Mouse (Mus musculus) urinary bladder, postnatal 4 days (tissue): Measurements from ENCODE around the gene Il27ra.
A peak's percentile ranks its signal among the peaks of the same experiment; 100 is the strongest.

Source experiments
- DNase-seq, 2 experiments: peaks; one replicate each; pipeline ENCODE4 v3.0.0; 2021 to 2022; ENCODE audit warnings: low spot score in 2 of 2

The Il27ra gene

DNA sequence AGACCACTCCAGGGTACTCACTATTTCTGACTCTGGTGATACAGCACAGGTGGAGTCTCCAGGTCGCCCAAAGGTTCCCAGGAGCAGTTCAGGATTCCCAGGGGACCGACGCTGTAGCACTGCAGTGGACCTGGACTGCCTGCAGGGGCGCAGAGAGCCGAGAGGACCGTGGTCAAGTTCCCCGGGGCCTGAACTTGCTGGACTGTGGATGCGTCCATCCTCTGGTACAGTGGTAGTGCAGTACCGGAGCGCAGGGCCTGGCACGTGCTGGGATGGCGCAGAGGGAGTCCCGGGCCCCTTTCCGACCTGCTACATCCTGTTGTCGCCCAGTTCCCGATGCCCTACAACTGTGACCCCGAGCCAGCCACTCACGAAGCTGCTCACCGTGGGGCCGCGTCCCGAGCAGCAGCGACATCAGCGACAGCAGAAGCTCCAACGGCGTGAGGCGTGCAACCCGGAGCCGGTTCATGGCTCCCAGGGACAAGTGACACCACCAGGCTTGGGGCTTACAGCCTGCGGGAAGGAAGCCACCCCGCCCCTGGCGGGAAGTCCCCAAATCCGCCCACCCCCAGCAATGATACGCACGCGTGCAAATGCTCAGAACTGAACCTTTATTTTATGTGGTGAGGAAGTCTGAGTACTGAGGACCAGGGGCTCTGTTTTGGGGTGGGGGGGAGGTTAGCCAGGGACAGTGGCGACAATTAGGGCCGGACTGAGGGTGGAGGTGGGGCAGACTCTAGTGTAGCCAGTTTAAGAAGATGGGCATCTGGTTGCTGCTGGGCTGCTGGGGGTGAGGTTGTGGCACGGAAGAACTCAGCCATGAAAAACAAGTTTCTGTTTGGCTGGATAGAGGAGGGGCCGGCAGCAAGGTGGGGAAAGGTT lies at the start of gene Il27ra:
Gene Il27ra (minus strand): TSS at position 524 of the 882 bp plus-strand sequence.
- DNase-seq, result peak; percentile 49 to 76

DNA sequence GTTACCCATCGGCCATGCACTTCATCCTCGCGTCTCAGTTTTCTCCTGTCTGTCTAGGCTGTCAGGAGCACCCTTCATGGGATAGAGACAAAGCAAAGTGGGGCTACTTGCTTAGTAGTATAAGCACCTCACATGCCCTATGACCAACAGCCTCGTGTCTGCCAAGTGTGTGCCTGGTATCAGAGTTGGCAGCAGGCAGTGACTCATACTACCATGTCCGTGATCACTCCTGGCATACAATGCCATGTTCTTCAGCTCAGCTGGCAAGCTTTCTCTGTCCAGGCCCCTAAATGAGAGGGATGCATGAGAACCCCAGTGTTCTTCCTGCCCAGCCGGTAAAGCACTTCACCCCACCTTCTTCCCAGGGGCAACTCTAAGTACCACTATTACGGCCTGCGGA lies 48.2 kb upstream of the Il27ra start:
- no peak for DNase-seq

DNA sequence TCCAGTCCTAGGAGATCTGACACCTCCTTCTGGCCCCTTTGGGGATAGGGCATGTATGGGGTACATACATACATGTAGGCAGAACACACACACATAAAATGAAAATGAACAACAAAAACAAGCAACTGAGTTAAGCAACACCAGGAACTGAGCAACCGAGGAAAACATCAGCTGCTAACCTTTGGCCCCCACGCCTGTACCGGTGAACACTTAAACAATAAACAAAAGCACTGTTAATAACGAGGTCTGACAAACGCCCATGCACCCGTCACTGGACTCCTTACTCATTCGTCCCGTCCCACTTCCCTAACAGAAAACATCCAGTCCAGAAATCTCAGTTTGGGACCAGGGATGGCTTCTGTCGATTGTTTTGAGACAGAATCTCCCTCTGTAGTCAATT lies 46.9 kb upstream of the Il27ra start:
- DNase-seq, result no peak

DNA sequence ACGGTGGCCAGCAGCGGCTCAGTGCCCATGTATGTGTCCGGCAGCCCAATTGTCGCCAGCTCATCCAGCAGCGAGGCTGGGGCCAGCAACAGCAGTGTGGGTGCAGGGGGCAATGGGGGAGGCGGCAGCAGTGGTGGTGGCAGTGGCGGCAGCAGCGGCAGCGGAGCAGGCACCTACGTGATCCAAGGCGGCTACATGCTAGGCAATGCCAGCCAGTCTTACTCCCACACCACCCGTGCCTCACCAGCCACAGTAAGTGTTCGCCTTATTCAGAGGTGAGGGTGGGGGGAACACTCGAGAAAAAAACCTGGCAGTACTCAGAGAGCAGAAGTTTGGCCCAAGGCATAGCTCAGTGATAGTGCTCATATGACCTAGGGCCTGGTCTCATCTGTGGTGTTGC lies 45.4 kb upstream of the Il27ra start:
- DNase-seq, result no peak

DNA sequence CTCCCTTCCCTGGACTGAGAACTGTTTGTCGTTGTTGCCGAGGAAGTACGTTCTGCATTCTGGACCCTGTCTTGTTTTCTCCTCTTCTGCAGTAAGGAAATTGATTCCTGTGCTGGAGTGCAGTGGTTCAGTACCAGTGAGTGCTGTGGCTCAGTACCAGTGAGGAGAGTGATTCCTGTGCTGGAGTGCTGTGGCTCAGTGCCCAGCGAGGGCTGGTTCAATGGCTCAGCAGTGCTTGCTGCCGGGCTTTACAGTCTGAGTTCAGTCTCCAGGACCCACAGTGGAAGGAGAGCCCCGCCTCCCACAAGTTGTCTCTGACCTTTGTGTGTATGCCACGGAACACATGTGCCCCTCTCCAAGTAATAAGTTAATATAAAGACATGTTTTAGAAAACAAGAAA lies 44.8 kb upstream of the Il27ra start:
- no peak for DNase-seq

DNA sequence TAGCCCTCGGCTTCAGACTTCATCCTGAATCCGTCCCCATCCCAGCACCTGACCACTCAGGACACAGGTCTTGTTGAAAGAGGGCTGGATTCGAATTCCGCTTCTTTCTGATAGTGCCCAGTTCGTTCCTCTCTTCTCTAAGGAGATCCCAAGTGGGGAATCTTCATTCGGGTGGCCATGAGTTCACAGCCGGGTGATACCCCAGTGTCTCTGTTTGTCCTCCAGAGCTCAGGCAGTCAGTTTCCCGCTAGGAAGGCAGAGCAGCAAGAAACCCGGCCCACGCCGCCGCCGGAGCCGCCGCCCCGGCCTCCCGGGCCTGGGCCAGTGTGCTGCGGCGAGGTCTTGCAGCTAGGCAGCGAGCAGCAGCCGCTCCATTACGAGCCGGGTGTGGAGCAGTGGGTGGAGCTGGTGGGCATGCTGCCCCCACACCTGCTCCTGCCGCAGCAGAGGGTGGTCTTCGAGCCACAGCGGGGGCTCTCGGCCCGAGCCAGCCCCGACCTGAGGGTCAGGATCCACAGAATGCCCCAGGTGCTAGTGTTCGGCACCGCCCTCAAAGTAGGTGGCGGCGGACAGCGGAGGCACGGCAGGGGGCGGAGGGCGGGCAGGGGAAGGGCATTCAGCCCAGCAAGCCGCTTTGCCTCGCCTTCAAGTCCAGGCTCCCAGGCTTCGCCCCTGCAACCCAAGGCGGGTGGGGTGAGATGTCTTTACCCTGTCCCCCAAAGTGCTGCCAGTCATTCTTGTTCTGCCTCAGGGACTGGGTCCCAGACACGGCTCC lies 42.1 kb upstream of the Il27ra start:
- no peak for DNase-seq

DNA sequence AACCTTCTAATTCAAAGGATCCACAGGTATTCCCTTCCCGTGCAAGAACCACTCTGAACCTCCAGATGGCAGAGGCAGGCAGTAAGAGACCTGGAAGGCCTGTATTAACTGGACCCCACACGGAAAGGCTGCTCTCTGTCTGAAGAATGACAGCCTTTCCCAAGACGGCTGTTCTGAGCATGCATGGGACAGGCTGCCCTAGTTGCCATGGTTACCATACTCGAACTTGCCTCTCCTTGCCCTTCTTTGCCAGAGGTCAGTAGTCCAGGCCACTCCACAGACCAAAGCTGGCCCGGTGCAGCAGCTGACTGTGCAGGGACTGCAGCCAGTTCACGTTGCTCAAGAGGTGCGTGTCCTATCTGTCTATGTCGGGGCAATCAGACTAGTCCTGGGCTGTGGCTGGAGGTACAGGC lies 41.4 kb upstream of the Il27ra start:
- DNase-seq, result no peak

DNA sequence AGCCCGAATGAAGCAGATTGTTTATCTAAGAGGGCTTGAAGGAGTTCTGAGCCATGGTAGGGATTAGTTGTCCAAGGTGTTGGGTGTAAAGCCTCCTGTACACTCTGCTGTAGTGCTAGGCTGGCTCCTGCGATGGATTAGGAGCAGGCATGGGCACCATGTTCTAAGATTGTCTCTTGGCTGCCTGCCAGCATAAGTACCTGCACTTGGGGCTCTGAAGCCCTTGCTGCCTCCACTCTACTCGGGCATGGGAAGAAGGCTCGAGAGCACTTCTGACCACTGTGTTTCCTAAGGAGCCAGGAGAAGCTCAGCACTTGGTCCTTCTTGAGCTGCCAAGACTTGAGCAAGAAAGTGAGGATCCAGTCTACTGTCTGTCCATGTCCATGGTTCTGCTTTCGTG lies 36.8 kb upstream of the Il27ra start:
- DNase-seq, result no peak

DNA sequence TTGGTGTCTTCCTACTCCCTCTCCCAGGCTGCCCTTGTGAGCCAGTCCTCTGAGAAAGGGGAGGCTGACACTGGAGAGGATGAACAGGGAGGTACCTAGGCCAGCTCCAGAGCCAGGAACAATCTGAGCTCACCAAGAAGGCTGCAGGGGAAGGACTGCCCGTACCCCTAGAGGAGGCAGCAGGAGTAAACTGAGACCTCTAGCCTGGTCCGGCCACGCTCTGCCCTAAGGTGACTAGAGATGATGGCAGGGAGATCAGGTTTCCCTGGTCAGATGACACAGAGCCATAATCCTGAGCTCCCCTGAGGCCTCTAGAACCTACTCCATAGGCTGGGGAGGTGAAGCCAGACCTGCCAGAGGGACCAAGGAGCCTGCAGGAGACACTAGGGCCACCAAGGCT lies 34.5 kb upstream of the Il27ra start:
- DNase-seq, result no peak

DNA sequence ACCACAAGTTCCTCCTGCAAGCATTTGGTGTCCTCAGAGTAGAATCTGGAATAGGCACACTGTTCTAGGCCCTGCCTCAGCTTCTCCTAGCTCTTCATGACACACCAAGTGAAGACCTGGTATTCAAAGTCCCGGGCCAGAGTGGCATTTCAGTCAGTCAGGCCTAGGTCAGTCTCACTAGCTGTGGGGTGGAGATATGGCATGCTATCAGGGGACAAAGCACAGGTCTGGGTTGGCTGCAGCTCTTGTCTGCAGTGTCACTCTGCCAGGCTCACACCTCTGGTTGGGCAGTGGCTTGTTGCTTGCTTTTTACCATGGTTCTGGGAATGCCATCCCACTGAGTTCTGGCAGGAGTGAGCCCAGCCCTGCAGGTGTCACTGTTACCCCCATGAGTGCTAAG lies 34.0 kb upstream of the Il27ra start:
- DNase-seq, result no peak

DNA sequence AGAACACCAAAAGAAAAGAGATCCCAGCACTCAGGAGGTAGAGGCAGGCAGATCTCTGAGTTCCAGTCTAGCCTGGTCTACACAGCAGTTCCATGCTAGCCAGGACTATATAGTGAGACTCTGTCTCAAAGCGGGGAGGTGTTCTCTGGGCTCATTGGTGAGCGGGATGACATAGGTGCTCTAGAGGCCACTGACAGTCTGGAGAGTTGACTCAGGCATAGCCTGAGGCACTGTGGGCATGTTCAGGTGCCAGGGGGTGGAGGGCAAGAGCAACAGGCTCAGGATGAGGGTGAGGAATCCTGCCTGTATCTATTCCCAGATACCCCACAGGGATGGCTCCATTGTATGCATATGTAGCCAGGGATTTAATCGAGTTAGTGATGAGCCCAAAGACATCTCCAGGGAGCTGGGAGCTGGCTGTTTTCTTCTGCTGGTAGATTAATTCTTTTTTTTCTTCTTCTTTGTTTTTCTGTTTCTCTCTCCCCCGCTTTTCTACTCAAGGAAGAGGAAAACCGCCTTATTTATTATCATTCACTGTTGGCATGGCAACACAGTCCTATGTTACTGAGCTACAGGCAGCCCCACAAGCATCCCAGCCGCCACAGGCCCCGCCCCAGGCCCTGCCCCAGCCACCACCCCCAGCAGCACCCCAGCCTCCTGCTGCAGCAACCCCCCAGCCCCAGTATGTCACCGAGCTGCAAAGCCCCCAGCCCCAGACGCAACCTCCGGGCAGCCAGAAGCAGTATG lies 31.0 kb upstream of the Il27ra start:
- DNase-seq, result no peak

DNA sequence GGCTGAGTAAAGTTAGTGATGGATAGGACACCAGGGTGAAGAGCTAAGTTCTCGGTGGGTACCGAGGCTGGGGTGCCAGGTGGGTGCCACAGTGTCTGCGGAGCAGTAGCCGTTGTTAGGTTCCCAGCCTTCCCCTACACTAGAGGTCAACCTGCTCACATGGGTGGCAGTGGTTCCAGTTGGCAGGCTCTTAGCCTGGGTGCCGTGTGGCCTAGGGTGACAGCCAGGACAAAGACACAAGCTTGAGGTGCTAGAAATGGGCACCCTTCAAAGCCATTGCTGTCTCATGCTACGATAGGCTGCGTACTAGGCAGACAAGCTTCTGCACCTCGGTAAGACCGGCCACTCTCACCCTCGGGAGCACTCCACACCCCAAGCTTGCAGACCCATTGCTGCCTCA lies 29.9 kb upstream of the Il27ra start:
- DNase-seq, result no peak

DNA sequence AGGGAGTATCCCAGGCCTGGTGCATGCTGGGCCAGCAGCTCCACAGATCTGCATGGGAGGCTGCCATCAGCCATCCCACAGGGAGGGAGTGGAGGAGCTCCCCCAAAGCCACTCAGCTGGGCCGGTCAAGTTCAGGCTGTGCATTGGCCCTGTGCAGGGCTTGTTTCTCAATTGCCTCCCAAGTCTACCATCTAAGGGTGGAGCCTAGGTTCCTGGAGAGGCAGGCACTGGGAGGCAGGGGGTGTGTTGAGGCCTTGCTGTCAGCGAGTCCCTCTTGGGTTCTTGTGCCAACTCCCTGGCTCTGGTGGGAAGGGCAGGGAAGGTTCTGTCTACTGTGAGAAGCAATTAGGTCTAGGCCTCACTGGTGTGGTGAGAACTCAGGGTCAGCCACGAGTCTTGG lies 29.5 kb upstream of the Il27ra start:
- DNase-seq, result no peak

DNA sequence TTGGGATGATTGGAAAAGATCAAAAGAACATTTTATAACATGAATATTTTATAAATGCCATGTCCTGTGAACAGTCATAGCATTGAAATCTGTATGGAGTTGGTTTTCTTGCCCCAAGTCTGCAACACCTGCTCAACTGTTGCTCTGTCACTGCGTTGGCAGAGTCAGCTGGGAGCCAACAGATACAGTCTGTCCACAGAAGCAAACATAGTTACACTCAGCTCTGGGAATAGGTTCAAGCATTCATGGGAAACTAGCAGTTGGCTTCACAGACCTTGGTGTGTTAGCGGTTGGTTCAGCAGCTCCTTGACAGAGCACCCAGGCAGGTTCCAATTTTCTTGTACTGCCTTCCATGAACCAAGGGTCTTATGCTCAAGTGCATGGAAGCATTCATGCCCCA lies 28.3 kb upstream of the Il27ra start:
- no peak for DNase-seq

DNA sequence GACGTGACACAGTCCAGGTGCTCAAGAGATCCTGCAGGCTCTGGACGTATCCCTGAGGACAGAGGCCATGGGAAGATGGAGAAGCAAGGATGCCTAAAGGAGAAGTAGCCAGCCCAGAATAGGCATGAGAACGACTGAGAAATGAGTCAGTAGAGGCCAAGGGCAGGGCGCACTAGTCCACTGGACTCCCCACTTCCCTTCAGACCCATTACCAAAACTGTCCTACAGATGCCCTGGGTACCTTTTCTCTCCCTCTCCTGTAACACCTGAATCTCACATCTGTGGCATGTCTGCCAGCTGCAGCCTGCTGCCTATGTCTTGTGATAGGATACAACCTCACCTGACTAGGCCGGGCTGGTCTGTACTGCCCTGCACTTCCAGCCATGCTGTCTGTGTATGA lies 27.9 kb upstream of the Il27ra start:
- DNase-seq, result no peak

DNA sequence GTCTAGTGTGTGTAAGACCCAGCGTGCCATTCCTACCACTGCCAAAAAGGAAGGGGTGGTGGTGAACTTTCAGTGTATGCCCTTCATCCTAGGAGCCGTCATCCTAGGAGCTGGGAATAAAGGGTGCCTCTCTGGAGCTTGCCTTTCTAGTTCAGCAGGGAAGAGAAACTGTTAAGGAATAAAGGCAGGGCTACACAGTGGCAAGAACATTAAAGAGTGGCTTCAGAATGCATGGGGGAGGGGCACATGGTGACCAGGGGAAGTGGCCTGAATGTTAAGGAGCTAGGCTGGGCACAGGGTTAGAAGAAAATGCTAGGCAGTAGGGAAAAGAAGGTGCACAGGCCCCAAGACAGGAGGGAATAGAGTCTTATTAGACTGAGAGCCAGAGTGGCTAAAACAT lies 27.4 kb upstream of the Il27ra start:
- no peak for DNase-seq

DNA sequence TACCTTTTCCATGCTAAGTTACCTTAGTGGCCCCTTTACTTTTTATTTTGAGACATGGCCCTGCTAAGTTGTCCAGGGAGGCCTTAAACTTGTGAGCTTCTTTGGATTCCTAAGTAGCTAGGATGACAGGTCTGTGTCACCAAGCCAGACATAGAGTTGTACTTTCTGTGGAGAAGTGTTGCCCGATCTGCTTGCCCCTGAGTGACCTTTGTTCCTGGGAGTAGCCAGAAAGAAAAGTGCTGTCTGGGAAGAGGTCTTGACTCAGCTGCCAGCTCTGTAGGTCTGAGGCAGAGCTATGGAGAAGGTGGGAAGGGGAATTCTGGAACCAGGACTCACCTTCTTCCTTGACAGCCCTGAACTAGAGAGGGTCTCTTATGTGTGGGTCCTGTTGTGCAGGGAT lies 26.8 kb upstream of the Il27ra start:
- DNase-seq, result no peak

DNA sequence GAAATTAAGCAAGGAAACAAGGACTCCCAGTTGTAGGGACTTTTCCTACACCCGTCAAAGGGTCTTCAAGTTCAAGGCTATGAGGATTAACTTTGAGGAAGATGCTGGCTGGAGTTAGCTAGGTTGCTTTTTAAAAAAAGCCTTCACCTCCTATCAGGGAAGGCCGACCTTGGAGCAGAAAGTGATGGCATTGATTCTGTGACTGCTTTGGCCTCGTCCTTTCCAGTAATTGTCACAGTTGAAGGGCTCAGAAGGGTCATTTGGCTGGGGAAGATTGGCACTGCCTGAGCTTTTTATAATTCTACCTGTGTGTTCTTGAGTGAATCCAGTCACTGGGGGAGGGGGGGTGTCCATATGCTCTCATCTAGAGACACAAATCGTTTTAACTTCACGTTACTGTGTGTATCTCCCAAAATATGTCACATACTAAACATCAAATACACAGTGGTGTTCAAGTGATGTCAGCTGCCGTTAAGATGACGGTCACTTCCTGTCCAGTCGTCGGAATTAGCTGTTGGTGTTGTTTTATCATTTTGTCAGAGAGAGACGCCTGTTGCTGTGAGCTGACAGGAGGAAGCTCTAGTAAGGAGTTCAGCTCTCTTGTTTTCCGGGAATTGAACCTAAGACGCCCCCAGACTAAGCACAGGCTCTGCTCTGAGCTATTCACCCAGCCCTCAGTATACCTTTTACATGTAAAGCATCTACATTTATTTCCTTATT lies 26.1 kb upstream of the Il27ra start:
- DNase-seq, result no peak

DNA sequence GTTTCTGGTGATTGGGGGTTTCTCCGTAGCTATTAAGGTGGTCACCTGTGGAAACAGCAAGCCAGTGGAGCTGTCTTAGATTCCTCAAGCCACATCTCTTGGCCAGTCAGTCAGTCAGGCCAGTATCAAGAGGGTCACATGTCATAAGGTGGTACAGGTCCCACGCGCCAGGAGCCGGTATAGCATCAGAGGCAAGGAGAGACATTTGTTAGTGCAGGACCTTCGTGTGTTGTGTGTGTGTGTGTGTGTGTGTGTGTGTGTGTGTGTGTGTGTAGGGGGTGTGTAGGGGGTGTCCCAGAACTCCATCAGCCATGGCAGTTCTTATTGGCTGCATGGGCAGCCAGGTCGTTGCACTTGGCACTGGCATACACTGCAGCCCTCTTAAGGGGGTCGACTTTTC lies 25.5 kb upstream of the Il27ra start:
- no peak for DNase-seq

DNA sequence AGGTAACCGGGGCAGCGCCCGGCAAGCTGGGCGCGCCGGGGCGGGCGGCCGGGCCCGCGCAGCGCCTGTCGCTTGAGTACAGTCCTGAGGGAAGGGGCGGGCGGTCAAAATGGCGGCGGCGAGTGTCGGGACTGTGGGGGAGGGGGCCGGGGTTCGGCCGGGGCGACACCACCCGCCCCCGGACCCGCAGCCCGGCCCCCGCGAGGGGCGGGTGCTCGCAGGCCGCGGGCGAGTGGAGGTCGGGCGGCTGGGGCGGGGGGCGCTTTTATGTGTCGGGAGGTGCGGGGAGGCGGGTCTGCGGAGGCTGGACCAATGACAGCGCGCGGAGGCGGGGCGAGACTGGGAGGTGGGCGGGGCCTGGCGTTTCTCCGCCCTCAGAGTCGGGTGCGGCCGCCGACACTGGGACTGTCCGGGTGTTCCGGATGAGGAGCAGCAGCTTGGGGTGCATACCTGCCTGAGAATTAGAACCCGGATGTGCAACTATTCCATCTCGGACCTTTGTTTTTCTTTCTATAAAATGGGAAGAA lies 24.7 kb upstream of the Il27ra start:
- DNase-seq, result peak; percentile 96 to 97

DNA sequence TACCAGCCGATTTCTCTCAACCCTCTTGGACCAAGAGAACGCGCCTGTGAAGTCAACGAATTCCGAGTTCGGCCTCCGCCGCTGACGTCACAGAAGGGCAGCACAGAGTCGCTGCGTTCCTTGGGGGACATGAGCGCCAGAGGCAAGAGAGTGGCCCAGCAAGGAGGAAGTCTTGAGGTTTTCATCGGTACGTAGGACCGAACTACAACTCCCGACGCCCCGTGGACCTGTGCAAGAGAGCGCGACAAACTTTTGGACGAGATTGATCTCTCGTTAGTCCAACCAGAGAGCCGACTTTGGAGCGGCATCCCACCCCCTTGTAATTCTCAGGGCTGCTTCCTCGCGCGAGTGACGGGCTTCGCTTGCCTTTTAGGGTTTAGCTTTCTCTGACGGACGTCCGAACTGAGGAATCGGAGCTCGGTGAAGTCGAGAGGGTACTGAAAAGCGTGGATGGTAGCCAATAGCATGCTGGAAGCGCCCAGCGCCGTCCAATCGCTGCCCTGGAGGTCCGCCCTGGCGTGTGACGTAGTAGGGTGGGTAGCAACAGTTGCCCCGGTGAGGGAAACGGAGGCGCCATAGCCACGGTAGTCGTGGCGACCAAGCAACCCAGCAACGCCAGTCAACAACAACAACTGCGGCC lies 24.0 kb upstream of the Il27ra start, which contains the start of gene Rfx1:
Gene Rfx1 (plus strand): TSS at position 544 of the 640 bp plus-strand sequence.
- DNase-seq, result peak; percentile 99 to 100
